Mouse (Mus musculus): ENCODE measurements around the gene Cdc42bpg.
"Not testable (repeated sequence)": the region's sequence is repeated elsewhere in the genome, so short reads cannot be mapped to it uniquely, and the experiment has no call there.

Gene Cdc42bpg

GRCm38 (mm10) chr19:6277661-6278438 lies 28.4 kb upstream of the Cdc42bpg start:
- DNase-seq (ENCODE audit: low spot score), result peak; percentile 90

GRCm38 (mm10) chr19:6278439-6279073 lies 27.7 kb upstream of the Cdc42bpg start:
- no peak for DNase-seq (ENCODE audit: low spot score)

GRCm38 (mm10) chr19:6279481-6280144 lies 26.6 kb upstream of the Cdc42bpg start:
- no peak for DNase-seq (ENCODE audit: low spot score)

- DNase-seq (ENCODE audit: low spot score), result no peak
Measured at GRCm38 (mm10) chr19:6280554-6280953, 25.7 kb upstream of the Cdc42bpg start.

- DNase-seq (ENCODE audit: low spot score), result no peak
Measured at GRCm38 (mm10) chr19:6281122-6282020, 24.9 kb upstream of the Cdc42bpg start.

- no peak for DNase-seq (ENCODE audit: low spot score)
Measured at GRCm38 (mm10) chr19:6283001-6283400, 23.3 kb upstream of the Cdc42bpg start.

GRCm38 (mm10) chr19:6284502-6284901 lies 21.8 kb upstream of the Cdc42bpg start:
- no peak for DNase-seq (ENCODE audit: low spot score)

- DNase-seq (ENCODE audit: low spot score), result no peak
Measured at GRCm38 (mm10) chr19:6285226-6285625, 21.0 kb upstream of the Cdc42bpg start.

- no peak for DNase-seq (ENCODE audit: low spot score)
Measured at GRCm38 (mm10) chr19:6285632-6286433, 20.4 kb upstream of the Cdc42bpg start.

- DNase-seq (ENCODE audit: low spot score), result peak; percentile 51
Measured at GRCm38 (mm10) chr19:6286434-6287401, 19.5 kb upstream of the Cdc42bpg start.

- DNase-seq (ENCODE audit: low spot score), result no peak
Measured at GRCm38 (mm10) chr19:6288236-6288894, 17.9 kb upstream of the Cdc42bpg start.

- DNase-seq (ENCODE audit: low spot score), result no peak
Measured at GRCm38 (mm10) chr19:6289696-6290238, 16.5 kb upstream of the Cdc42bpg start.

GRCm38 (mm10) chr19:6290720-6291116 lies 15.5 kb upstream of the Cdc42bpg start:
- DNase-seq (ENCODE audit: low spot score), result not testable (repeated sequence)

GRCm38 (mm10) chr19:6291117-6291781 lies 15.0 kb upstream of the Cdc42bpg start:
- DNase-seq (ENCODE audit: low spot score), result no peak

- DNase-seq (ENCODE audit: low spot score), result no peak
Measured at GRCm38 (mm10) chr19:6292262-6292661, 14.0 kb upstream of the Cdc42bpg start.

GRCm38 (mm10) chr19:6294301-6294700 lies 12.0 kb upstream of the Cdc42bpg start:
- no peak for DNase-seq (ENCODE audit: low spot score)

GRCm38 (mm10) chr19:6296551-6297210 lies 9.6 kb upstream of the Cdc42bpg start:
- no peak for DNase-seq (ENCODE audit: low spot score)

GRCm38 (mm10) chr19:6297641-6298040 lies 8.6 kb upstream of the Cdc42bpg start:
- peak; percentile 46 for DNase-seq (ENCODE audit: low spot score)
